Mouse (Mus musculus): ENCODE data around the gene Pak1ip1. TPM values are rescaled to one million over a fixed set of nuclear protein-coding genes. Genes with fewer than 3 reads are reported as not detected.
"Not testable (repeated sequence)": the region's sequence is repeated elsewhere in the genome, so short reads cannot be mapped to it uniquely, and the experiment has no call there.

Pak1ip1 gene
- polyA plus RNA-seq, 1 experiment: 36.2 TPM

GRCm38 (mm10) chr13:40982759-40983158 is 18.1 kb upstream of the Pak1ip1 start:
- no peaks in the 10 kb centered on the region for H3K27me3 ChIP-seq (ENCODE audit: control insufficient read depth, insufficient read depth, low read length)
- no peak for TF ChIP-seq POLR2A (IDR thresholded peaks at IDR 0.05; ENCODE audit: low read depth, low read length)
- TF ChIP-seq CTCF (IDR thresholded peaks at IDR 0.05; ENCODE audit: extremely low read depth, insufficient read depth, insufficient read length, insufficient replicate concordance): no peak
- H3K36me3 ChIP-seq (ENCODE audit: control insufficient read depth, insufficient read depth, low read length): no peaks in the 10 kb centered on the region
- no peak overlapping the region for H3K27ac ChIP-seq (ENCODE audit: insufficient read depth, low read length)
- H3K4me3 ChIP-seq (ENCODE audit: extremely low read depth, insufficient read depth, insufficient read length): no peak overlapping the region
- no peaks in the 10 kb centered on the region; the same call in 1 of the 2 replicates for H3K4me1 ChIP-seq (ENCODE audit: control insufficient read depth, insufficient read depth, insufficient read length)
- no peak for DNase-seq (ENCODE audit: low read depth in 1 of 2, low spot score in 2 of 2)
- WGBS: 88% methylated on average over 1 of the region's 1 CpGs

DNA sequence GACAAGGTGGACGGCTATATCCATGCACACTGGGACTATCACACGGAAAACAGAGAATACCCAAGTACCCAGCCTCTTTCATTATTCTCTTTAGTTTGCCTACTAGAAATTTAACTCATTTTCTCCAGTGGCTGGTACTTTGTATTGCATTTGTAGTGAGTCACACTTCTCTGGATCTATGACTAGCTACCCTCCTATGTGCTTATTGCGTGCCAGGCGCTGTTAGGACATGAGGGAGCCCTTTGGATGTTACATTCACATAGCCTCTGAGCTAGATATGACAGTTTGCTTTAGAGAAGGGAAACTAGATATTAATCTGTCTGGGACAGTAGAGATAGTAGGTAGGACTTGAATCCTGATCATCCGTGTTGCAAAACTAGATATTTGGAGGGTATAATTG is 14.7 kb upstream of the Pak1ip1 start:
- WGBS: 95% methylated on average over 5 of the region's 5 CpGs
- TF ChIP-seq CTCF (IDR thresholded peaks at IDR 0.05; ENCODE audit: extremely low read depth, insufficient read depth, insufficient read length, insufficient replicate concordance) (no peak), POLR2A (IDR thresholded peaks at IDR 0.05; ENCODE audit: low read depth, low read length) (no peak)

DNA sequence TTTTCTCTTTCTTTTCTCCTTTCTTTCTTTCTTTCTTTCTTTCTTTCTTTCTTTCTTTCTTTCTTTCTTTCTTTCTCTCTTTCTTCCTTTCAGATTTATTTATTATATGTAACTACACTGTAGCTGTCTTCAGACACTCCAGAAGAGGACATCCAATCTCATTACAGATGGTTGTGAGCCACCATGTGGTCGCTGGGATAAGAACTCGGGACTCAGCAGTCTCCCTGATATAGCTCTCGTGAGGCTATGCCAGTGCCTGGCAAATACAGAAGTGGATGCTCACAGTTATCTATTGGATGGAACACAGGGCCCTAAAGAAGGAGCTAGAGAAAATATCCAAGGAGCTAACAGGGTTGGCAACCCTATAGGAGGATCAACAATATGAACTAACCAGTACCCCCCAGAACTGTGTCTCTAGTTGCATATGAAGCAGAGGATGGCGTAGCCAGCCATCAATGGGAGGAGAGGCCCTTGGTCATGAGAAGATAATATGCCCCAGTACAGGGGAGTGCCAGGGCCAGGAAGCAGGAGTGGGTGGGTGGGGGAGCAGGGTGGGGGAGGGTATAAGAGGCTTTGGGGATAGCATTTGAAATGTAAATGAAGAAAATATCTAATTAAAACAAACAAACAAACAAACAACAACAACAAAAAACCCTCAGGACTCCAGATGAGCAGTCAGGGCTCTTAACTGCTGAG is 13.1 kb upstream of the Pak1ip1 start:
- not testable (repeated sequence) for DNase-seq (ENCODE audit: low read depth in 1 of 2, low spot score in 2 of 2); H3K4me3 ChIP-seq (ENCODE audit: extremely low read depth, insufficient read depth, insufficient read length); H3K4me1 ChIP-seq (ENCODE audit: control insufficient read depth, insufficient read depth, insufficient read length); H3K27me3 ChIP-seq (ENCODE audit: control insufficient read depth, insufficient read depth, low read length); H3K27ac ChIP-seq (ENCODE audit: insufficient read depth, low read length); H3K36me3 ChIP-seq (ENCODE audit: control insufficient read depth, insufficient read depth, low read length)
- WGBS: 80% methylated on average over 4 of the region's 4 CpGs

More for the DNA sequence above, 14.7 kb upstream of the Pak1ip1 start:
- no peak overlapping the region for H3K4me3 ChIP-seq (ENCODE audit: extremely low read depth, insufficient read depth, insufficient read length)
- DNase-seq (ENCODE audit: low read depth in 1 of 2, low spot score in 2 of 2): no peak
- no peaks in the 10 kb centered on the region for H3K4me1 ChIP-seq (ENCODE audit: control insufficient read depth, insufficient read depth, insufficient read length)
- H3K36me3 ChIP-seq (ENCODE audit: control insufficient read depth, insufficient read depth, low read length): no peaks in the 10 kb centered on the region
- no peaks in the 10 kb centered on the region for H3K27me3 ChIP-seq (ENCODE audit: control insufficient read depth, insufficient read depth, low read length)
- no peak overlapping the region for H3K27ac ChIP-seq (ENCODE audit: insufficient read depth, low read length)

- no peak overlapping the region for H3K4me3 ChIP-seq (ENCODE audit: extremely low read depth, insufficient read depth, insufficient read length)
- 80% methylated on average over 2 of the region's 2 CpGs for WGBS
- no peak overlapping the region for H3K27ac ChIP-seq (ENCODE audit: insufficient read depth, low read length)
- no peaks in the 10 kb centered on the region for H3K27me3 ChIP-seq (ENCODE audit: control insufficient read depth, insufficient read depth, low read length)
- DNase-seq (ENCODE audit: low read depth in 1 of 2, low spot score in 2 of 2): no peak
- H3K4me1 ChIP-seq (ENCODE audit: control insufficient read depth, insufficient read depth, insufficient read length): no peaks in the 10 kb centered on the region
- TF ChIP-seq POLR2A (IDR thresholded peaks at IDR 0.05; ENCODE audit: low read depth, low read length) (no peak), CTCF (IDR thresholded peaks at IDR 0.05; ENCODE audit: extremely low read depth, insufficient read depth, insufficient read length, insufficient replicate concordance) (no peak)
- H3K36me3 ChIP-seq (ENCODE audit: control insufficient read depth, insufficient read depth, low read length): no peaks in the 10 kb centered on the region
Observed at GRCm38 (mm10) chr13:40988418-40988817, 12.4 kb upstream of the Pak1ip1 start.

GRCm38 (mm10) chr13:40994487-40995263 is 6.1 kb upstream of the Pak1ip1 start:
- 38% methylated on average over 8 of the region's 8 CpGs for WGBS
- no peak overlapping the region for H3K27ac ChIP-seq (ENCODE audit: insufficient read depth, low read length)

GRCm38 (mm10) chr13:40998537-40998936 is 2.3 kb upstream of the Pak1ip1 start:
- H3K4me1 ChIP-seq (ENCODE audit: control insufficient read depth, insufficient read depth, insufficient read length); H3K27me3 ChIP-seq (ENCODE audit: control insufficient read depth, insufficient read depth, low read length); H3K36me3 ChIP-seq (ENCODE audit: control insufficient read depth, insufficient read depth, low read length); H3K4me3 ChIP-seq (ENCODE audit: extremely low read depth, insufficient read depth, insufficient read length); H3K27ac ChIP-seq (ENCODE audit: insufficient read depth, low read length); DNase-seq (ENCODE audit: low read depth in 1 of 2, low spot score in 2 of 2): not testable (repeated sequence)
- 85% methylated on average over 5 of the region's 5 CpGs for WGBS

More at GRCm38 (mm10) chr13:40994487-40995263, 6.1 kb upstream of the Pak1ip1 start:
- TF ChIP-seq POLR2A (IDR thresholded peaks at IDR 0.05; ENCODE audit: low read depth, low read length) (no peak), CTCF (IDR thresholded peaks at IDR 0.05; ENCODE audit: extremely low read depth, insufficient read depth, insufficient read length, insufficient replicate concordance) (no peak)
- no peak for DNase-seq (ENCODE audit: low read depth in 1 of 2, low spot score in 2 of 2)
- H3K4me1 ChIP-seq (ENCODE audit: control insufficient read depth, insufficient read depth, insufficient read length): no peaks in the 10 kb centered on the region
- H3K36me3 ChIP-seq (ENCODE audit: control insufficient read depth, insufficient read depth, low read length): no peaks in the 10 kb centered on the region
- H3K4me3 ChIP-seq (ENCODE audit: extremely low read depth, insufficient read depth, insufficient read length): no peak overlapping the region
- no peaks in the 10 kb centered on the region for H3K27me3 ChIP-seq (ENCODE audit: control insufficient read depth, insufficient read depth, low read length)
